Mouse (Mus musculus) C2C12 (cell line): ENCODE results near the gene Tusc2.

Experiments
- CEBPB ChIP-seq: IDR thresholded peaks from one replicate; pipeline ENCODE4 v1.6.1; 2011; ENCODE audit warnings: low read depth, mild to moderate bottlenecking, control low read depth, moderate library complexity
- CTCF ChIP-seq: IDR thresholded peaks from one replicate; pipeline ENCODE4 v1.5.1; 2011; ENCODE audit not compliant: control insufficient read depth, insufficient read depth, insufficient read length
- FOSL1 ChIP-seq: IDR thresholded peaks from one replicate; pipeline ENCODE4 v1.8.0; 2011; ENCODE audit warnings: mild to moderate bottlenecking, low read length; ENCODE audit not compliant: poor library complexity, insufficient read depth, severe bottlenecking
- MAX ChIP-seq: IDR thresholded peaks from one replicate; pipeline ENCODE4 v1.6.1; 2011; ENCODE audit warnings: mild to moderate bottlenecking, control low read depth
- MYOD1 ChIP-seq: IDR thresholded peaks from one replicate; pipeline ENCODE4 v1.6.1; 2011; ENCODE audit warnings: low read depth; ENCODE audit not compliant: control insufficient read depth, insufficient read length
- MYOG ChIP-seq: IDR thresholded peaks from one replicate; pipeline ENCODE4 v1.6.1; 2011; ENCODE audit not compliant: control insufficient read depth, insufficient read length; ENCODE audit errors: extremely low read depth
- USF1 ChIP-seq: IDR thresholded peaks from one replicate; pipeline ENCODE4 v1.6.1; 2011; ENCODE audit warnings: low read depth, mild to moderate bottlenecking, control low read depth, moderate library complexity

- TF ChIP-seq MYOG (no peak), CTCF (no peak), MAX (no peak), MYOD1 (no peak), FOSL1 (no peak), USF1 (no peak), CEBPB (no peak)
Observed at GRCm38 (mm10) chr9:107570016-107570415, 7.0 kb downstream of the Tusc2 start.
